Mouse (Mus musculus): ENCODE measurements around the gene Tppp2. TPM values are rescaled to one million over a fixed set of nuclear protein-coding genes. Genes with fewer than 3 reads are reported as not detected.

Tppp2 gene
- polyA plus RNA-seq, 1 experiment: not detected

DNA sequence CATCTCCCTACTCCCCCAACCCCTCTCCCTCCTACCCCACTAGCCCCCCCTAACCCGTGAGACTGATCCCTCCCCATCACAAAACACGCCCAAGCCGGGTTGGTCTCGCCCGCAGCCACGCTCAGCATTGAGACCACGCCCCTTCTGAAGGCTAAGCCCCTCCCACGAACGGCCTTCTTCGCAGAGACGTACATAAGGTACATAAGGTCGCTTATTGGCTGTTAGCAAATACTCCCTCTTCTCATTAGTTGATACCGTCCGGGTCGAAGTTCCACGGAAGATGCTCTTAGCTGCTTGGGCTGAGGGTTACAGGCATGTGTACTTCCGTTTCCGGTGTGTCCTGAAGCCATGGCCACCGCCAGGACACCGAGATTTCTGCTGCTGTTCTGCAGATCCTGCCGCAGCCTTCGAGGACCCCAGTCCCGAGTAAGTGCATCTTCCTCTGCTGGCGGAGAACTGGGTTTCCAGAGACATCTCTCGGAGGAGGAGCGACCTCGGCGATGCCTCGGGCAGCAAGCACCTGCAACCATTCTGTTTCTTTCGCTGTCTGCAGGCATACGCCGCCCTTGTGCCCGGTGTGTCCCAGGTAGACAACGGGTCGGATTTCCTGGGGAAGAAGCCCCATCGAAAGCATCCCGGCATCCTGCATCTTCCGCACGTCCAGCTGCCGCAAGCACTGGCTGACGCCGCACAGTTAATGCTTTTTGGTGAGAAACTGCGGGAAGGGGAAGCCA lies 33.5 kb upstream of the Tppp2 start, which contains the start of gene Mettl17:
Mettl17 (plus strand) TSS at position 245 of the 734 bp plus-strand sequence.
- peak within 1 kb of the TSS; percentile 75 for H3K9ac ChIP-seq (ENCODE audit: low read depth, poor library complexity, severe bottlenecking)
- TF ChIP-seq CTCF (IDR thresholded peaks at IDR 0.05; ENCODE audit: low read depth, low read length) (no peak), EP300 (IDR thresholded peaks at IDR 0.05; ENCODE audit: insufficient read depth, low read depth, low read length) (no peak), POLR2A (IDR thresholded peaks at IDR 0.05; ENCODE audit: insufficient read depth, low read length) (no peak)
- peaks cover 28% of the 10 kb centered on the region for H3K36me3 ChIP-seq (ENCODE audit: control insufficient read depth, insufficient read depth, low read length, poor library complexity, severe bottlenecking)
- no peaks in the 10 kb centered on the region for H3K9me3 ChIP-seq (replicated peaks; ENCODE audit: control insufficient read depth, insufficient read depth, low read length, poor library complexity, severe bottlenecking)
- H3K27ac ChIP-seq (ENCODE audit: insufficient read depth, low read length): peak within 1 kb of the TSS; percentile 82
- no peaks in the 10 kb centered on the region for H3K27me3 ChIP-seq (ENCODE audit: control insufficient read depth, insufficient read depth, low read length, poor library complexity, severe bottlenecking)
- H3K4me3 ChIP-seq (ENCODE audit: low read depth, low read length): peak within 1 kb of the TSS; percentile 84
- H3K4me1 ChIP-seq (ENCODE audit: control insufficient read depth, insufficient read depth, low read length): peaks cover 2% of the 10 kb centered on the region

DNA sequence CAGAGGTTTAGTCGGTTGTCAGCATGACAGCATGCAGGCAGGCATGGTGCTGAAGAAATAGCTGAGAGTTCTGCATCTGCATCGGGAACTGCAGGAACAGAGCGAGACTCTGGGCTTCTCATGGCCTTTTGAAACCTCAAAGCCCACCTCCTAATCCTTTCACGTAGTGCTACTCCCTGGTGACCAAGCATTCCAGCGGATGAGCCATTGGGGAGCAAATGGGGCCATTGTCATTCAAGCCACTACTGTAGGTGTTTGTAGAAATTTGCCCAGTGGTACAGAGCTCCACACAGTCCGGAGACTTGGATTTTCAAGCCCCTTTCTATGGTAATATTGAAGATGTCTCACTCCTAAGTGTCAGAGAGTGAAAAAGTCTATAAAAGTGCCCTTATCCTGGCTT lies 32.2 kb upstream of the Tppp2 start:
- no peak overlapping the region for H3K27ac ChIP-seq (ENCODE audit: insufficient read depth, low read length)
- H3K9me3 ChIP-seq (replicated peaks; ENCODE audit: control insufficient read depth, insufficient read depth, low read length, poor library complexity, severe bottlenecking): no peaks in the 10 kb centered on the region
- H3K4me1 ChIP-seq (ENCODE audit: control insufficient read depth, insufficient read depth, low read length): peaks cover 2% of the 10 kb centered on the region
- peaks cover 37% of the 10 kb centered on the region for H3K36me3 ChIP-seq (ENCODE audit: control insufficient read depth, insufficient read depth, low read length, poor library complexity, severe bottlenecking)
- TF ChIP-seq CTCF (IDR thresholded peaks at IDR 0.05; ENCODE audit: low read depth, low read length): no peak
- no peak for TF ChIP-seq EP300 (IDR thresholded peaks at IDR 0.05; ENCODE audit: insufficient read depth, low read depth, low read length)
- no peak for TF ChIP-seq POLR2A (IDR thresholded peaks at IDR 0.05; ENCODE audit: insufficient read depth, low read length)
- no peaks in the 10 kb centered on the region for H3K27me3 ChIP-seq (ENCODE audit: control insufficient read depth, insufficient read depth, low read length, poor library complexity, severe bottlenecking)
- no peak overlapping the region for H3K9ac ChIP-seq (ENCODE audit: low read depth, poor library complexity, severe bottlenecking)
- H3K4me3 ChIP-seq (ENCODE audit: low read depth, low read length): peak overlapping the region; percentile 23; the same call in 1 of the 2 replicates

GRCm38 (mm10) chr14:51889833-51890232 lies 28.4 kb upstream of the Tppp2 start:
- H3K27ac ChIP-seq (ENCODE audit: insufficient read depth, low read length): no peak overlapping the region
- TF ChIP-seq CTCF (IDR thresholded peaks at IDR 0.05; ENCODE audit: low read depth, low read length): no peak
- no peak for TF ChIP-seq POLR2A (IDR thresholded peaks at IDR 0.05; ENCODE audit: insufficient read depth, low read length)
- TF ChIP-seq EP300 (IDR thresholded peaks at IDR 0.05; ENCODE audit: insufficient read depth, low read depth, low read length): no peak
- H3K36me3 ChIP-seq (ENCODE audit: control insufficient read depth, insufficient read depth, low read length, poor library complexity, severe bottlenecking): peaks cover 43% of the 10 kb centered on the region
- peaks cover 5% of the 10 kb centered on the region for H3K4me1 ChIP-seq (ENCODE audit: control insufficient read depth, insufficient read depth, low read length)
- H3K9ac ChIP-seq (ENCODE audit: low read depth, poor library complexity, severe bottlenecking): no peak overlapping the region
- no peaks in the 10 kb centered on the region for H3K9me3 ChIP-seq (replicated peaks; ENCODE audit: control insufficient read depth, insufficient read depth, low read length, poor library complexity, severe bottlenecking)
- no peaks in the 10 kb centered on the region for H3K27me3 ChIP-seq (ENCODE audit: control insufficient read depth, insufficient read depth, low read length, poor library complexity, severe bottlenecking)
- H3K4me3 ChIP-seq (ENCODE audit: low read depth, low read length): no peak overlapping the region

DNA sequence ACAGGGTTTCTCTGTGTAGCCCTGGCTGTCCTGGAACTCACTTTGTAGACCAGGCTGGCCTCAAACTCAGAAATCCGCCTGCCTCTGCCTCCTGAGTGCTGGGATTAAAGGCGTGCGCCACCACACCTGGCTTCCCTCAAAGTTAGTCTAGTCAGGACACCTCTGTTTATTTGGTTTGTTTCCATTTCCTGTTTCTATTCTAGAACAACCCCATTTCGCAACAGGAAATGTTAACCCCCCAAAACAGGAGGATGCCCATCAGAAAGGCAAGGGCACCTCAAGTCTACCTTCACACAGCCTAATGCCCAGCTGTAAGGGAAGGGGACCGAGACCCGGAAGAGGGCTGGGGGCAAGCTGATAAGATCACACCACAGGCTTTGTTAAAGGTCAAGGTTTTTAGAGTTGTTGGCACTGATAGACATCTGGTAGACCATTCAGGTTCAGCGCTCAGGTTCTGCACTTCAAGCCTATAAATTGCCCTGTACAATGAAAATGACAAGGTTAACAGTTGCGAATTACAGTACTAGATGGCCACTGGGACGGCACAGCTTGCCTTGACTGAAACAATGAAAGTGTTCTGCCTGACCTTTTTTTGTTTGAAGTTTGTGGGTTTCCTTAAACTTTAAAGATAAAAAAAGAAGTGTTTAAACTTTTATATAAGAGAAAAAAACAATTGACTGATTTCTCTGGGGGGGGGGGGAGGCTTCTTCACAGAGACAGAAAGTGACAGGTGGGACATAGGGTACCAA lies 25.9 kb upstream of the Tppp2 start, which contains the start of gene Slc39a2:
Slc39a2 (plus strand) TSS at position 699 of the 749 bp plus-strand sequence.
- H3K4me1 ChIP-seq (ENCODE audit: control insufficient read depth, insufficient read depth, low read length): peaks cover 3% of the 10 kb centered on the region
- no peak within 1 kb of the TSS for H3K4me3 ChIP-seq (ENCODE audit: low read depth, low read length)
- no peak within 1 kb of the TSS for H3K9ac ChIP-seq (ENCODE audit: low read depth, poor library complexity, severe bottlenecking)
- no peaks in the 10 kb centered on the region for H3K9me3 ChIP-seq (replicated peaks; ENCODE audit: control insufficient read depth, insufficient read depth, low read length, poor library complexity, severe bottlenecking)
- H3K27me3 ChIP-seq (ENCODE audit: control insufficient read depth, insufficient read depth, low read length, poor library complexity, severe bottlenecking): no peaks in the 10 kb centered on the region
- peaks cover 36% of the 10 kb centered on the region for H3K36me3 ChIP-seq (ENCODE audit: control insufficient read depth, insufficient read depth, low read length, poor library complexity, severe bottlenecking)
- H3K27ac ChIP-seq (ENCODE audit: insufficient read depth, low read length): peak within 1 kb of the TSS; percentile 64
- TF ChIP-seq EP300 (IDR thresholded peaks at IDR 0.05; ENCODE audit: insufficient read depth, low read depth, low read length) (no peak), POLR2A (IDR thresholded peaks at IDR 0.05; ENCODE audit: insufficient read depth, low read length) (no peak), CTCF (IDR thresholded peaks at IDR 0.05; ENCODE audit: low read depth, low read length) (no peak)

DNA sequence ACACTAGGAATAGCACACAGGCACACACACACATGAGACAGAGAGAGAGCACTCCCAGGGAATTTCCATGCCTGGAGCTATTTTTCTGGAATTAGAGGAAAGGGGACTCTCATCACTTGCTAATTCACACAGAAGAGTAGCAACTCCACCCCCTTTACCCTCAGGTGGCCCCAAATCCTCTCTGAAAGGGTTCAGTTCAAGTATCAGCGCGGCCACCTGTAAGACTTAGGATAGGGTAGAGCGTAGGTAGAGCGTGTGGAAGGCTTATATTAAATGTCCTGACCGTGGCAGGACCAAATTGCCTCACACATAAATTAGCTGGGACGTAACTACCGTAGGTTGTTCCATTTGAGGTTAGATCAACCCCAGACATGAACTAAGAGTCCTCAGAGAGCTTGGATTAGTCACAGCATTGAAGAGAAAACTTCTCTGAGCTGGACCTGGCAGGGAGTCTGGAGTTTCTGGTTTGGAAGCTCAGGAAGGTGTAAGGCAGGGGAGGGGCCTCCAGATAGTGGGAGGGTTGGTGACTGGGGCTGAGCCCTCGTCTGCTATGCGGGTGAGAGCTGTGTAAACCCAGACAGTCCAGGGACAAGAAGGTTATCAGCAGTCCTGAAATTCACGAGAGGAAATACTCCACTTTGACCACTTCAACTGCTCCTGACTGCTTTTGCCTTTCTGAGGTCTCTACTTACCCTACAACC lies 25.0 kb upstream of the Tppp2 start:
- Histone ChIP-seq H3K9ac (ENCODE audit: low read depth, poor library complexity, severe bottlenecking) (no peak overlapping the region), H3K9me3 (replicated peaks; ENCODE audit: control insufficient read depth, insufficient read depth, low read length, poor library complexity, severe bottlenecking) (no peaks in the 10 kb centered on the region), H3K4me1 (ENCODE audit: control insufficient read depth, insufficient read depth, low read length) (peaks cover 3% of the 10 kb centered on the region), H3K4me3 (ENCODE audit: low read depth, low read length) (no peak overlapping the region), H3K36me3 (ENCODE audit: control insufficient read depth, insufficient read depth, low read length, poor library complexity, severe bottlenecking) (peaks cover 29% of the 10 kb centered on the region), H3K27me3 (ENCODE audit: control insufficient read depth, insufficient read depth, low read length, poor library complexity, severe bottlenecking) (no peaks in the 10 kb centered on the region), H3K27ac (ENCODE audit: insufficient read depth, low read length) (peak overlapping the region; percentile 64)
- TF ChIP-seq POLR2A (IDR thresholded peaks at IDR 0.05; ENCODE audit: insufficient read depth, low read length) (no peak), CTCF (IDR thresholded peaks at IDR 0.05; ENCODE audit: low read depth, low read length) (no peak), EP300 (IDR thresholded peaks at IDR 0.05; ENCODE audit: insufficient read depth, low read depth, low read length) (no peak)

All from ES-Bruce4 (cell line).